Mouse (Mus musculus): ENCODE data around the gene Hoxa7. TPM values are rescaled to one million over a fixed set of nuclear protein-coding genes. Genes with fewer than 3 reads are reported as not detected.

Gene Hoxa7
- total and polyA plus RNA-seq, 3 experiments: 0.17 TPM; not detected in 2

DNA sequence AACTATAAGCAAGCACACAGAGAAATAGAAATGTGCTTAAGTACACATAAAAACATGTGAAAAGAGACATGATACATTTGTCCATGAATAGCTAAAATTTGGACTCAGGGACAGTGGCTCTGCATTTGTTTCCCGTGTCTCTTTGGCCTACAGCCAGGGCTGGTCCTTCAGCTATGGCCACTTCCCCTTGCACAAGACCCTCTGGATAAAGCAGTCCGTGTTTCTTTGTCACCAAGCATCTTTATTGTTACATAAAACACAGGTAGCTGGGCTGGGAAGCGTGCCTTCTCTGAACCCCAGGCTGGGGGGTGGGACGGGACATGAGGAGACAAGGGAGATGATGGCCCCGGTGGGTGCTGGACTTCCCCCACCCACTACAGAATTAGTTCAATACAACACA, 7.4 kb downstream of the Hoxa7 start:
- no peak for TF ChIP-seq HCFC1 (IDR thresholded peaks at IDR 0.05; ENCODE audit: low read depth, low read length)
- no peak for TF ChIP-seq POLR2AphosphoS5 (IDR thresholded peaks at IDR 0.05; ENCODE audit: borderline replicate concordance, low read depth, low read length)
- TF ChIP-seq JUND (IDR thresholded peaks at IDR 0.05; ENCODE audit: low read depth, low read length): no peak
- no peak for TF ChIP-seq SMC3 (IDR thresholded peaks at IDR 0.05; ENCODE audit: low read depth, low read length)
- no peak for TF ChIP-seq ELF1 (IDR thresholded peaks at IDR 0.05; ENCODE audit: low read depth, low read length)
- no peak for TF ChIP-seq TAL1 (IDR thresholded peaks at IDR 0.05; ENCODE audit: low read length)
- Histone ChIP-seq H3K9me3 (replicated peaks; ENCODE audit: insufficient read depth, low read length) (no peaks in the 10 kb centered on the region), H3K4me3 (ENCODE audit: control insufficient read depth in 1 of 2, insufficient read depth in 1 of 2, low read depth in 2 of 2, low read length in 2 of 2) (no peak overlapping the region), H3K27ac (ENCODE audit: control insufficient read depth, low read depth, low read length) (no peak overlapping the region), H3K4me1 (ENCODE audit: control insufficient read depth in 1 of 2, insufficient read depth in 2 of 2, low read length in 2 of 2) (no peaks in the 10 kb centered on the region), H3K9ac (ENCODE audit: control insufficient read depth, low read depth, low read length, poor library complexity, severe bottlenecking) (no peak overlapping the region), H3K79me2 (ENCODE audit: control insufficient read depth, insufficient read depth, low read length, poor library complexity) (no peaks in the 10 kb centered on the region), H3K27me3 (ENCODE audit: control insufficient read depth in 1 of 2, insufficient read depth in 2 of 2, low read length in 2 of 2) (no peaks in the 10 kb centered on the region), H3K36me3 (ENCODE audit: control insufficient read depth in 1 of 2, insufficient read depth in 2 of 2, low read length in 2 of 2) (no peaks in the 10 kb centered on the region)
- no peak for DNase-seq (ENCODE audit: low read depth, low spot score)

DNA sequence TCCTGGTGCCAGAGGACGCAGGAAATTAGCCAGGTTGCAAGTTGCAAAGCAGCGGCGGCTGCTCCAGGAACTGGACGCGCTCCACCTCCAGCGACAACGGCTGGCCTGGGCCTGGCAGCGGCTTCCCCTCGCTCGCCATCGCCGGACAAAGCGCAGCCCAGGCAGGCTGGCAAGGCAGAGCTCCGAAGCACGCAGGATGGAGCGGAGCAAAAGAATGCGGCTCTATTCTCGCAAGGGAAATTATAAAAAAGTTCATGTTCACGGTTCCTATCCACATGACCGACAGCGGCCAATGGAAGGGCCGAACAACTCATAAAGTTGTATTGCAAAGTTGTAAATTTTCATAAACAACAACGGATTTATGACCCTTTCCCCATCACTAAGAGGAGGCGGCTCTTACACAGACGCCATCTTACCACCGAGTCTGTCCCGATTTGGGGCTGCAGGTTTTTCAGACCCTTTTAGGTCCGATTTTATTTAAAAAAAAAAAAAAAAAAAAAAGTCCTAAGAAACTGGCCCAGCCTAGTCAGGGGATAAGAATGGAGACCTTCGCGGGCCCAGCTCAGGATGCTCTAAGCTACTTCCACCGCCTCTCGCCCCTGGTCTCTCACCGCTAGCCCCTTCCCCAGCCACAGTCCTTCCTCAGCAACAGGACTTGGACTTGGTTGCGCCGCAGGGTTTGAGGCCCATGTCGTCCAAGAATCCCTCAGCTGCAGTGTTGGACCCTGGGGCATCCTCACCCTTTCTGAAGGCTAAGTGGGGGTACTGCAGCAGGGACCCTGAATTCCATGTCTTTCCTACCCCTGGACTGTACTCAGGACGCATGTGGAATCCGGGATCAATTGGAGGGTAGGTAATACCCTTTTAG, 8.3 kb downstream of the Hoxa7 start, which contains the start of the genes Hoxa3 and Gm28308:
TSS of gene Hoxa3 (minus strand) at position 218 of the 868 bp plus-strand sequence.
TSS of gene Gm28308 (minus strand) at position 221 of the 868 bp plus-strand sequence.
- Histone ChIP-seq H3K36me3 (ENCODE audit: control insufficient read depth in 1 of 2, insufficient read depth in 2 of 2, low read length in 2 of 2) (no peaks in the 10 kb centered on the region), H3K4me1 (ENCODE audit: control insufficient read depth in 1 of 2, insufficient read depth in 2 of 2, low read length in 2 of 2) (no peaks in the 10 kb centered on the region), H3K79me2 (ENCODE audit: control insufficient read depth, insufficient read depth, low read length, poor library complexity) (no peaks in the 10 kb centered on the region), H3K4me3 (ENCODE audit: control insufficient read depth in 1 of 2, insufficient read depth in 1 of 2, low read depth in 2 of 2, low read length in 2 of 2) (no peak within 1 kb of the TSS), H3K9ac (ENCODE audit: control insufficient read depth, low read depth, low read length, poor library complexity, severe bottlenecking) (no peak within 1 kb of the TSS), H3K9me3 (replicated peaks; ENCODE audit: insufficient read depth, low read length) (no peaks in the 10 kb centered on the region), H3K27me3 (ENCODE audit: control insufficient read depth in 1 of 2, insufficient read depth in 2 of 2, low read length in 2 of 2) (no peaks in the 10 kb centered on the region), H3K27ac (ENCODE audit: control insufficient read depth, low read depth, low read length) (no peak within 1 kb of the TSS)
- DNase-seq (ENCODE audit: low read depth, low spot score): no peak
- TF ChIP-seq KAT2A (conservative IDR thresholded peaks at IDR 0.05; ENCODE audit: low read depth, low read length): no peak

DNA sequence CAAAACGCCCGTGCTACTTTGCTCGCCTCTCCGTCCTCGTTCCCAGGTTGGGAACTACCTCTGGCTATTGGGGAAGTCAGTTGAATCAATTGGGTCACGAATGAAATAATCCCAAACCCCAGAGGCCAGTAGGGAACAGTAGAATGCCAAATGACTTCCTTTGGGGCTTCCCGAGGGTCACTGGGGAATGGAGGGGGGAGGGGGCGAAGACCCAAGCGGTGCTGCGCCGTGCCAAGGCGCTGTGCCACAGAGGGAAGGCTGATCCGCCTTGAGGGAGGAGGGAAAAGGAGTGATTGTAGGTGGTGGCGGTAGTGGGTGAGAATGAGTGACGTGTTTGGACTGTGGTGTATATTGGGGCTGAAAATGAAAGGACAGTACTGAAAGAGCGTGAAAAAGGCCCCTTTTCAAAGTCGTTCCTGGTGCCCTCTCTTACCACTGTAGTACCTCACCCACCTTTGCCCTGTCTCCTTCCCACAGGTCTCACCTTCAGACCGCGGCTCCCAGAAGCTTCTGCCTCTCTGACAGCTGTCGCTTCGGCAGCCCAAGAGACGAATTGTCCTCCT, 9.0 kb downstream of the Hoxa7 start:
- Histone ChIP-seq H3K27me3 (ENCODE audit: control insufficient read depth in 1 of 2, insufficient read depth in 2 of 2, low read length in 2 of 2) (no peaks in the 10 kb centered on the region), H3K4me3 (ENCODE audit: control insufficient read depth in 1 of 2, insufficient read depth in 1 of 2, low read depth in 2 of 2, low read length in 2 of 2) (no peak overlapping the region), H3K4me1 (ENCODE audit: control insufficient read depth in 1 of 2, insufficient read depth in 2 of 2, low read length in 2 of 2) (no peaks in the 10 kb centered on the region), H3K36me3 (ENCODE audit: control insufficient read depth in 1 of 2, insufficient read depth in 2 of 2, low read length in 2 of 2) (no peaks in the 10 kb centered on the region), H3K9me3 (replicated peaks; ENCODE audit: insufficient read depth, low read length) (no peaks in the 10 kb centered on the region), H3K79me2 (ENCODE audit: control insufficient read depth, insufficient read depth, low read length, poor library complexity) (no peaks in the 10 kb centered on the region), H3K9ac (ENCODE audit: control insufficient read depth, low read depth, low read length, poor library complexity, severe bottlenecking) (no peak overlapping the region), H3K27ac (ENCODE audit: control insufficient read depth, low read depth, low read length) (no peak overlapping the region)
- TF ChIP-seq MAZ (IDR thresholded peaks at IDR 0.05; ENCODE audit: low read depth, low read length) (no peak), TAL1 (IDR thresholded peaks at IDR 0.05; ENCODE audit: low read length) (no peak), ELF1 (IDR thresholded peaks at IDR 0.05; ENCODE audit: low read depth, low read length) (no peak), MAFK (IDR thresholded peaks at IDR 0.05; ENCODE audit: borderline replicate concordance, low read depth, low read length) (no peak), BHLHE40 (IDR thresholded peaks at IDR 0.05; ENCODE audit: borderline replicate concordance, low read depth, low read length) (no peak), KAT2A (conservative IDR thresholded peaks at IDR 0.05; ENCODE audit: low read depth, low read length) (no peak), SMC3 (IDR thresholded peaks at IDR 0.05; ENCODE audit: low read depth, low read length) (no peak), NRF1 (IDR thresholded peaks at IDR 0.05; ENCODE audit: insufficient read depth, low read depth, low read length, poor library complexity, severe bottlenecking) (no peak), ZNF384 (IDR thresholded peaks at IDR 0.05; ENCODE audit: low read depth, low read length) (no peak), USF2 (IDR thresholded peaks at IDR 0.05; ENCODE audit: borderline replicate concordance in 1 of 2, insufficient read depth in 1 of 2, low read depth in 1 of 2, low read length in 2 of 2) (no peak), ZMIZ1 (IDR thresholded peaks at IDR 0.05; ENCODE audit: low read depth, low read length) (no peak), UBTF (IDR thresholded peaks at IDR 0.05; ENCODE audit: borderline replicate concordance, insufficient read depth, low read depth, low read length) (no peak), CHD1 (IDR thresholded peaks at IDR 0.05; ENCODE audit: low read depth, low read length) (no peak), POLR2AphosphoS5 (IDR thresholded peaks at IDR 0.05; ENCODE audit: borderline replicate concordance, low read depth, low read length) (no peak), MYC (IDR thresholded peaks at IDR 0.05; ENCODE audit: low read depth, low read length) (no peak), SIN3A (IDR thresholded peaks at IDR 0.05; ENCODE audit: low read length) (no peak), CHD2 (IDR thresholded peaks at IDR 0.05; ENCODE audit: low read length) (no peak)
- DNase-seq (ENCODE audit: low read depth, low spot score): no peak
